Mouse (Mus musculus): ENCODE measurements around the gene Llgl1.

GRCm38 (mm10) chr11:60712639-60713255, 13.2 kb downstream of the Llgl1 start:
- TF ChIP-seq CTCF (IDR thresholded peaks at IDR 0.05; ENCODE audit: low read depth, low read length) (no peak), POLR2A (IDR thresholded peaks at IDR 0.05; ENCODE audit: insufficient read depth, low read length) (no peak), EP300 (IDR thresholded peaks at IDR 0.05; ENCODE audit: insufficient read depth, low read depth, low read length) (no peak)

All from ES-Bruce4 (cell line).